Mouse (Mus musculus) heart, adult 2 months (tissue): ENCODE results near the gene Tox4.

Experiments
- CTCF ChIP-seq: fragments of 200-600 bp; IDR thresholded peaks from 2 replicates; pipeline ENCODE4 v1.8.1; 2022; ENCODE audit warnings: antibody characterized with exemption, mild to moderate bottlenecking, moderate library complexity
- EP300 ChIP-seq: fragments of 200-500 bp; IDR thresholded peaks from 2 replicates; pipeline ENCODE4 v1.6.1; 2011; ENCODE audit warnings: low read depth, low read length, control low read depth; ENCODE audit not compliant: insufficient read depth

- TF ChIP-seq CTCF (no peak), EP300 (no peak)
Observed at GRCm38 (mm10) chr14:52272781-52273180, 6.2 kb upstream of the Tox4 start.
